Mouse (Mus musculus): Measurements from ENCODE around the gene Rpl22l1. TPM values are rescaled to one million over a fixed set of nuclear protein-coding genes. Genes with fewer than 3 reads are reported as not detected.
"Not testable (repeated sequence)": the region's sequence is repeated elsewhere in the genome, so short reads cannot be mapped to it uniquely, and the experiment has no call there.

The Rpl22l1 gene
- total RNA-seq, 1 experiment from 2014 or later = 135 TPM

- no peak for ATAC-seq (replicated peaks; ENCODE audit: insufficient number of reproducible peaks, low FRiP score, low TSS enrichment, poor library complexity, severe bottlenecking)
Measured at GRCm38 (mm10) chr3:28826272-28826671, 21.0 kb downstream of the Rpl22l1 start.

- ATAC-seq (replicated peaks; ENCODE audit: insufficient number of reproducible peaks, low FRiP score, low TSS enrichment, poor library complexity, severe bottlenecking) = no peak
Measured at GRCm38 (mm10) chr3:28827605-28828004, 22.4 kb downstream of the Rpl22l1 start.

DNA sequence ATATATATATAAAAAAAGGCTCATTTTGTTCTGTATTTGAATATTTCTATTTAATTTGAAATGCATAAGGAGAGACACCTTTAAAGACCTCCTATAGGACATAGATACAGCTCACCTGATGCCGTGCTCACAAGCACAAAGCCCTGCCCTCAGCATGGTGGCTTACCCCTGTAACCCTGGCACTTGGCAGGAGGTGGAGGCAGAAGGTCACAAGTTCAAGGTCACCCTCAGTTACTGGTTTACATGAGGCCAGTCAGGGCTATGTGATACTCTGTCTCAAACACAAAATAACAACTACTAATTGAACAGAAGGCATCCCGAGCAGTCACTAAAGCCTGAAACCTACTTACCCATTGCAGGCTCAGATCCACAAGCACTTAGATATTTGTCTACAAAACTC lies 24.2 kb downstream of the Rpl22l1 start:
- ATAC-seq (replicated peaks; ENCODE audit: insufficient number of reproducible peaks, low FRiP score, low TSS enrichment, poor library complexity, severe bottlenecking) = no peak

DNA sequence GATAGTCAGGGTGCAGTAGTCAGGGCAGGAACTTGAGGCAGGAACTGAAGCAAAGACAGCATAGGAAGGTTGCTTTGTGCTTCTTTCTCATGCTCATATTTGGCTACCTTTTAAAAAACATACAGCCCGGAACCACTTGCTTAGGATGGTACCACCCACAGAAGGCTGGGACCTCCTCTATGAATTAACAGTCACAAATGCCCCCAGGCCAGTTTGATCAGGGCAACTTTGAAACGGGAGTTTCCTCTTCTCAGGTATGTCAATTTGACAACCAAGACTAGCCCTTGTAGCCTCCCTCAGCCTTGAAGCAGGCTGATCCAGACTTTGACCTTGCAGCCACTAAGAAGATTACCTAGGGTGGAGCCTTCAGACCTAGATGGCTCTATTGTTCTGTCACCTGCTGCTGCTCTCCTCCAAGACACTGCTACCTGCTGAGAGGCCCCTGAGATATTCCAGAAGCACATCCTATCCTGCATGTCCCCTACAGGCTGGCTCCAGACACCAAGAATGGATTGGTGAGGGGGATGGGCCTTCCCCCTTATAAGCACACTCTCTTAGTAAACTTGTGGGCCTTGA lies 31.6 kb downstream of the Rpl22l1 start:
- ATAC-seq (replicated peaks; ENCODE audit: insufficient number of reproducible peaks, low FRiP score, low TSS enrichment, poor library complexity, severe bottlenecking) = no peak

DNA sequence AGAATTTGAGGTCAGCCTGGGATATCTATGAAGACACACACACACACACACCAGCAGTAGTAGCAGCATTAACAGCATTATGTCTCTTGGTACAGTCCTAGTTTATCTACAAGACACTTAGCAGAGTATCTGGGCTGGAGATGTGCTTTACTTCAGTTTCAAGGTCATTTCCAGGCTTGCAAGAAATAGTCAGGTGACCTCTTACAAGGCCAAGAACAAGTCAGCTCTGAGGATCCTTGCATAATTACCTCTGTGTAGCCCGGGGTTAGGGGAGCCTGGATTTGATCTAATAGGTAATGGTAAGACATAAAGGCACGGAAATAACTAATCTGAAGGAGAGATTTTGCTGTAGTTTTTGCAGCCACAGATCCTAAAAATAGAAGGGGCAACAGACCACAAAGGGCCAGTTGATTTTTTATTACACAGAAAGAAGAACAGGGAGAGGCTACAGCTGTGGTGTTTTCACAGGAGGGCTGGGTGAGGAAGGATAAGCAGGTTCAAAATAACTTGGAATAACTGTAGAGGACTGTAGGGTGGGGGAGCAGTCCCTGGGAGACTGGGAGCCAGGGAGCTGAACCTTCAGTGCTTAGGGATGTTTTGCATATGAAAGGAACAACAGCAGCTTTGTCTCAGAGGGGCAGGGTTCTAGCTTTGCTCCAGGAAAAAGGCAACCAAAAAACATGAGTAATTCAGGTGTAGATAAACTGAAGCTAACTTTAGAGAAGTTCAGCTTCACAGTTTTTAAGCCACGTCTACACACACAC lies 36.8 kb downstream of the Rpl22l1 start:
- ATAC-seq (replicated peaks; ENCODE audit: insufficient number of reproducible peaks, low FRiP score, low TSS enrichment, poor library complexity, severe bottlenecking) = no peak

- no peak for ATAC-seq (replicated peaks; ENCODE audit: insufficient number of reproducible peaks, low FRiP score, low TSS enrichment, poor library complexity, severe bottlenecking)
Measured at GRCm38 (mm10) chr3:28843231-28843630, 38.0 kb downstream of the Rpl22l1 start.

DNA sequence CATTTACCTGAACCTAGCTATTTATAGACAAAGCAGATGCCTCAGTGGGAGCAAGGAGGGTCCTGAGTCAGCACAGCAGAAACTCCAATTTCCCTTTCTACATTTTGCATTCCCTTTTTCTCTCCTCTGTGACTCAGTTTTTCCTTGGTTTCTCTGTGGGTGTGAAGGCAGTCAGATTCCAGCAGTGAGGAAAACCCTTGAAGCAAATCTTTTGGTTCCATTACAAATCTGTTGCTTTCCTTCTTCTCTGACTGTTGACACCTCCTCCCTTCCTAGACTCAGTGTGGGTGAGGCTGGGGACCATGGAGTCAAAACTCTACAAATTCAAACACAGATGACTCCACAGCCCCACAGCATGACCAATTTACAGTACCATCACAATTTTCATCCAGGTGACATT lies 41.9 kb downstream of the Rpl22l1 start:
- ATAC-seq (replicated peaks; ENCODE audit: insufficient number of reproducible peaks, low FRiP score, low TSS enrichment, poor library complexity, severe bottlenecking) = no peak

- not testable (repeated sequence) for ATAC-seq (replicated peaks; ENCODE audit: insufficient number of reproducible peaks, low FRiP score, low TSS enrichment, poor library complexity, severe bottlenecking)
Measured at GRCm38 (mm10) chr3:28852174-28852573, 46.9 kb downstream of the Rpl22l1 start.

Other genes with a start within 250 kb of the Rpl22l1 start
- not detected in 3 replicates for gene Slc2a2, start 107.5 kb upstream of the Rpl22l1 start, total RNA-seq (2017)
- 7.5 to 7.9 TPM (median 7.7 TPM) in 3 replicates for gene Eif5a2, start 24.2 kb upstream of the Rpl22l1 start, total RNA-seq (2017)
- gene Gm1527, start 87.2 kb downstream of the Rpl22l1 start, total RNA-seq (2017) = not detected in 3 replicates